Mouse (Mus musculus) hindbrain, postnatal 0 days (tissue): ENCODE results near the gene Tbxas1. TPM values are rescaled to one million over a fixed set of nuclear protein-coding genes. Genes with fewer than 3 reads are reported as not detected.
A peak's percentile ranks its signal among the peaks of the same experiment; 100 is the strongest.

Source experiments
- ATAC-seq: fragments of 200-750 bp; cut with Nextera tagmentation; 2 replicates; pipeline ENCODE4 v1.8.0; 2017; ENCODE audit warnings: mild to moderate bottlenecking, moderate TSS enrichment, moderate library complexity
- DNase-seq: peaks from one replicate; pipeline ENCODE4 v3.0.0-alpha.2; 2015; ENCODE audit warnings: low spot score
- H3K27ac ChIP-seq: fragments of 300-500 bp; sonication (generic); 2 replicates; pipeline ENCODE4 v1.5.1; 2014; ENCODE audit warnings: mild to moderate bottlenecking
- H3K27me3 ChIP-seq: fragments of 300-500 bp; sonication (generic); 2 replicates; pipeline ENCODE4 v1.6.1; 2014; ENCODE audit warnings: low read length, mixed read lengths; ENCODE audit not compliant: insufficient read depth
- H3K36me3 ChIP-seq: fragments of 300-500 bp; sonication (generic); 2 replicates; pipeline ENCODE4 v1.6.1; 2014; ENCODE audit warnings: low read length, mixed read lengths; ENCODE audit not compliant: insufficient read depth
- H3K4me1 ChIP-seq: fragments of 300-500 bp; sonication (generic); 2 replicates; pipeline ENCODE4 v1.6.1; 2014; ENCODE audit warnings: antibody characterized with exemption, low read length, mixed read lengths; ENCODE audit not compliant: insufficient read depth
- H3K4me2 ChIP-seq: fragments of 300-500 bp; sonication (generic); 2 replicates; pipeline ENCODE4 v1.6.1; 2014; ENCODE audit warnings: low read depth, mild to moderate bottlenecking, low read length, moderate library complexity, mixed read lengths
- H3K4me3 ChIP-seq: fragments of 300-500 bp; sonication (generic); 2 replicates; pipeline ENCODE4 v1.5.1; 2014; ENCODE audit warnings: low read length
- H3K9ac ChIP-seq: fragments of 300-500 bp; sonication (generic); replicated peaks from 2 replicates; pipeline ENCODE4 v1.6.1; 2014; ENCODE audit warnings: mild to moderate bottlenecking, low read length, moderate library complexity, mixed read lengths
- H3K9me3 ChIP-seq: fragments of 300-500 bp; sonication (generic); 2 replicates; pipeline ENCODE4 v1.6.1; 2016; ENCODE audit warnings: low read length, mixed read lengths
- CTCF ChIP-seq: IDR thresholded peaks from 2 replicates; pipeline ENCODE4 v1.5.1; 2016; ENCODE audit warnings: antibody characterized with exemption, control low read depth, low read depth
- WGBS: fragments of 180-500 bp; shearing (Covaris S2); extraction: QIAGEN DNeasy Blood & Tissue Kit; methylation state at CpG from one replicate; pipeline ENCODE4 v1.1.7; 2014; 5-methylcytosine and 5-hydroxymethylcytosine counted together
- polyA plus RNA-seq: library from polyadenylated mRNA; unstranded; fragments of >200 nt; fragmentation: Nextera tagmentation; extraction: Ambion mirVana; gene quantifications from 2 replicates; pipeline ENCODE4 v1.2.1, GENCODE M21; 2015
- total RNA-seq: library from RNA; depleted of rRNA; stranded (reverse); fragments of >200 nt; gene quantifications from 2 replicates; pipeline ENCODE4 v1.2.3, GENCODE M21; 2014

The Tbxas1 gene
- total and polyA plus RNA-seq, 2 experiments from 2014 or later, result 2.1 to 4.3 TPM

GRCm38 (mm10) chr6:39049141-39049540 is 173.9 kb downstream of the Tbxas1 start:
- H3K27ac ChIP-seq, result no peak overlapping the region
- H3K4me1 ChIP-seq, result peaks cover 9% of the 10 kb centered on the region
- H3K27me3 ChIP-seq, result no peaks in the 10 kb centered on the region
- no peak for TF ChIP-seq CTCF
- H3K36me3 ChIP-seq, result no peaks in the 10 kb centered on the region
- 44% methylated on average over 5 of the region's 5 CpGs for WGBS
- ATAC-seq (no peak), DNase-seq (no peak)
- H3K4me2 ChIP-seq, result no peak overlapping the region
- no peak overlapping the region for H3K9ac ChIP-seq
- H3K9me3 ChIP-seq, result no peaks in the 10 kb centered on the region
- H3K4me3 ChIP-seq, result no peak overlapping the region

- Histone ChIP-seq H3K9ac (no peak overlapping the region), H3K4me1 (peaks cover 15% of the 10 kb centered on the region), H3K27ac (no peak overlapping the region), H3K36me3 (no peaks in the 10 kb centered on the region), H3K9me3 (no peaks in the 10 kb centered on the region), H3K27me3 (no peaks in the 10 kb centered on the region), H3K4me3 (no peak overlapping the region), H3K4me2 (no peak overlapping the region)
- no peak for ATAC-seq
- WGBS, result 79% methylated on average over 6 of the region's 6 CpGs
- no peak for DNase-seq
- TF ChIP-seq CTCF, result no peak
Measured at GRCm38 (mm10) chr6:39050836-39051235, 175.6 kb downstream of the Tbxas1 start.

- Histone ChIP-seq H3K27me3 (no peaks in the 10 kb centered on the region), H3K4me2 (no peak overlapping the region), H3K9ac (no peak overlapping the region), H3K36me3 (no peaks in the 10 kb centered on the region), H3K27ac (no peak overlapping the region), H3K9me3 (no peaks in the 10 kb centered on the region), H3K4me3 (no peak overlapping the region), H3K4me1 (peaks cover 15% of the 10 kb centered on the region)
- TF ChIP-seq CTCF, result no peak
- 72% methylated on average over 9 of the region's 9 CpGs for WGBS
- ATAC-seq, result no peak
- DNase-seq, result no peak
Measured at GRCm38 (mm10) chr6:39051799-39052556, 176.8 kb downstream of the Tbxas1 start.

- Histone ChIP-seq H3K27ac (no peak overlapping the region), H3K9ac (no peak overlapping the region), H3K27me3 (no peaks in the 10 kb centered on the region), H3K9me3 (no peaks in the 10 kb centered on the region), H3K4me1 (peaks cover 15% of the 10 kb centered on the region), H3K4me2 (no peak overlapping the region), H3K4me3 (no peak overlapping the region), H3K36me3 (no peaks in the 10 kb centered on the region)
- ATAC-seq, result peak; percentile 33; the same call in 1 of the 2 replicates
- TF ChIP-seq CTCF, result no peak
- 56% methylated on average over 4 of the region's 4 CpGs for WGBS
- peak; percentile 54 for DNase-seq
Measured at GRCm38 (mm10) chr6:39052636-39053035, 177.4 kb downstream of the Tbxas1 start.

- ATAC-seq (no peak), DNase-seq (peak; percentile 31)
- no peak overlapping the region for H3K27ac ChIP-seq
- no peaks in the 10 kb centered on the region for H3K9me3 ChIP-seq
- H3K4me2 ChIP-seq, result no peak overlapping the region
- 0 out of 2 replicates have a peak overlapping the region, but pooled peaks have one; percentile 17 for H3K9ac ChIP-seq
- H3K4me1 ChIP-seq, result peaks cover 15% of the 10 kb centered on the region
- TF ChIP-seq CTCF, result no peak
- WGBS, result 60% methylated on average over 13 of the region's 13 CpGs
- H3K4me3 ChIP-seq, result no peak overlapping the region
- no peaks in the 10 kb centered on the region for H3K27me3 ChIP-seq
- no peaks in the 10 kb centered on the region for H3K36me3 ChIP-seq
Measured at GRCm38 (mm10) chr6:39054206-39054864, 179.1 kb downstream of the Tbxas1 start.

- no peak overlapping the region for H3K9ac ChIP-seq
- no peak overlapping the region for H3K4me3 ChIP-seq
- no peak for TF ChIP-seq CTCF
- no peak overlapping the region for H3K27ac ChIP-seq
- H3K4me1 ChIP-seq, result peaks cover 15% of the 10 kb centered on the region
- no peaks in the 10 kb centered on the region for H3K27me3 ChIP-seq
- WGBS, result 76% methylated on average over 6 of the region's 6 CpGs
- ATAC-seq, result no peak; the same call in 1 of the 2 replicates
- no peak for DNase-seq
- H3K4me2 ChIP-seq, result no peak overlapping the region
- H3K9me3 ChIP-seq, result no peaks in the 10 kb centered on the region
- no peaks in the 10 kb centered on the region for H3K36me3 ChIP-seq
Measured at GRCm38 (mm10) chr6:39054878-39055508, 179.8 kb downstream of the Tbxas1 start.
